Mouse (Mus musculus) lung, embryonic 16.5 days (tissue): ENCODE measurements around the gene Sirt6. TPM values are rescaled to one million over a fixed set of nuclear protein-coding genes. Genes with fewer than 3 reads are reported as not detected.

ENCODE experiments used
- ATAC-seq: fragments of 200-750 bp; cut with Nextera tagmentation; 2 replicates; pipeline ENCODE4 v1.8.0; 2017; ENCODE audit warnings: low read depth, mild to moderate bottlenecking, moderate library complexity
- H3K27ac ChIP-seq: fragments of 300-500 bp; sonication (generic); 2 replicates; pipeline ENCODE4 v1.5.1; 2014; ENCODE audit warnings: mild to moderate bottlenecking, control low read depth, low read length
- H3K27me3 ChIP-seq: fragments of 300-500 bp; sonication (generic); 2 replicates; pipeline ENCODE4 v1.6.1; 2014; ENCODE audit warnings: low read depth, low read length, mixed read lengths; ENCODE audit not compliant: control insufficient read depth, insufficient read depth
- H3K36me3 ChIP-seq: fragments of 300-500 bp; sonication (generic); 2 replicates; pipeline ENCODE4 v1.6.1; 2014; ENCODE audit warnings: low read length; ENCODE audit not compliant: control insufficient read depth, insufficient read depth
- H3K4me1 ChIP-seq: fragments of 300-500 bp; sonication (generic); replicated peaks from 2 replicates; pipeline ENCODE4 v1.6.1; 2014; ENCODE audit warnings: low read length, mixed read lengths; ENCODE audit not compliant: control insufficient read depth, insufficient read depth
- H3K4me2 ChIP-seq: fragments of 300-500 bp; sonication (generic); 2 replicates; pipeline ENCODE4 v1.6.1; 2014; ENCODE audit warnings: low read depth, low read length, control low read depth
- H3K4me3 ChIP-seq: fragments of 300-500 bp; sonication (generic); 2 replicates; pipeline ENCODE4 v1.5.1; 2014; ENCODE audit warnings: mild to moderate bottlenecking, low read length, control low read depth
- H3K9ac ChIP-seq: fragments of 300-500 bp; sonication (generic); 2 replicates; pipeline ENCODE4 v1.6.1; 2014; ENCODE audit warnings: low read length, control low read depth
- H3K9me3 ChIP-seq: fragments of 300-500 bp; sonication (generic); 2 replicates; pipeline ENCODE4 v1.6.1; 2016; ENCODE audit warnings: low read length; ENCODE audit not compliant: control insufficient read depth
- WGBS: fragments of 180-500 bp; shearing (Covaris S2); extraction: QIAGEN DNeasy Blood & Tissue Kit; methylation state at CpG from one replicate; pipeline ENCODE4 v1.1.7; 2014; 5-methylcytosine and 5-hydroxymethylcytosine counted together
- polyA plus RNA-seq: library from polyadenylated mRNA; unstranded; fragments of >200 nt; fragmentation: Nextera tagmentation; extraction: Ambion mirVana; gene quantifications from 2 replicates; pipeline ENCODE4 v1.2.1, GENCODE M21; 2015

Gene Sirt6
- polyA plus RNA-seq, 1 experiment from 2014 or later, result 40.0 TPM

GRCm38 (mm10) chr10:81605974-81606751 is 21.4 kb downstream of the Sirt6 start, which contains the start of gene BC025920:
Gene BC025920, plus strand, starts transcription at chr10:81606270.
- no peaks in the 10 kb centered on the region for H3K36me3 ChIP-seq
- ATAC-seq, result peak; percentile 90
- peak within 1 kb of the TSS; percentile 91 for H3K27ac ChIP-seq
- H3K4me3 ChIP-seq, result peak within 1 kb of the TSS; percentile 58
- no peaks in the 10 kb centered on the region for H3K9me3 ChIP-seq
- peak within 1 kb of the TSS; percentile 66 for H3K9ac ChIP-seq
- peaks cover 19% of the 10 kb centered on the region for H3K4me1 ChIP-seq
- H3K4me2 ChIP-seq, result peak within 1 kb of the TSS; percentile 69
- WGBS, result under 1% methylated on average over 39 of the region's 39 CpGs
- no peaks in the 10 kb centered on the region for H3K27me3 ChIP-seq

GRCm38 (mm10) chr10:81605666-81605973 is 22.0 kb downstream of the Sirt6 start:
- peak overlapping the region; percentile 67 for H3K4me2 ChIP-seq
- peak overlapping the region; percentile 91 for H3K27ac ChIP-seq
- H3K9ac ChIP-seq, result peak overlapping the region; percentile 66
- no peaks in the 10 kb centered on the region for H3K9me3 ChIP-seq
- peak overlapping the region; percentile 53 for H3K4me3 ChIP-seq
- H3K4me1 ChIP-seq, result peaks cover 21% of the 10 kb centered on the region
- no peaks in the 10 kb centered on the region for H3K36me3 ChIP-seq
- H3K27me3 ChIP-seq, result no peaks in the 10 kb centered on the region
- ATAC-seq, result 0 out of 2 replicates have a peak, but pooled peaks have one; percentile 3
- 2% methylated on average over 14 of the region's 14 CpGs for WGBS

- peaks cover 24% of the 10 kb centered on the region for H3K4me1 ChIP-seq
- ATAC-seq, result peak; percentile 50
These were observed 22.5 kb downstream of the Sirt6 start for GRCm38 (mm10) chr10:81604968-81605665.

GRCm38 (mm10) chr10:81604019-81604967 is 23.3 kb downstream of the Sirt6 start:
- Histone ChIP-seq H3K4me2 (peak overlapping the region; percentile 35), H3K27ac (no peak overlapping the region), H3K27me3 (no peaks in the 10 kb centered on the region), H3K4me3 (peak overlapping the region; percentile 0; the same call in 1 of the 2 replicates), H3K36me3 (no peaks in the 10 kb centered on the region), H3K9ac (peak overlapping the region; percentile 56), H3K9me3 (no peaks in the 10 kb centered on the region), H3K4me1 (peaks cover 31% of the 10 kb centered on the region)
- ATAC-seq, result 0 out of 2 replicates have a peak, but pooled peaks have one; percentile 0
- 78% methylated on average over 12 of the region's 12 CpGs for WGBS

More at GRCm38 (mm10) chr10:81604968-81605665, 22.5 kb downstream of the Sirt6 start:
- Histone ChIP-seq H3K9me3 (no peaks in the 10 kb centered on the region), H3K9ac (peak overlapping the region; percentile 66), H3K4me2 (peak overlapping the region; percentile 67), H3K36me3 (no peaks in the 10 kb centered on the region), H3K27ac (peak overlapping the region; percentile 91), H3K4me3 (peak overlapping the region; percentile 53), H3K27me3 (no peaks in the 10 kb centered on the region)
- 18% methylated on average over 29 of the region's 29 CpGs for WGBS

- WGBS, result 11% methylated on average over 4 of the region's 4 CpGs
- Histone ChIP-seq H3K36me3 (no peaks in the 10 kb centered on the region), H3K27ac (0 out of 2 replicates have a peak overlapping the region, but pooled peaks have one; percentile 10), H3K9ac (no peak overlapping the region), H3K4me2 (no peak overlapping the region), H3K4me1 (peaks cover 35% of the 10 kb centered on the region), H3K4me3 (no peak overlapping the region), H3K27me3 (no peaks in the 10 kb centered on the region), H3K9me3 (no peaks in the 10 kb centered on the region)
- no peak for ATAC-seq
These were observed 24.9 kb downstream of the Sirt6 start for GRCm38 (mm10) chr10:81602741-81603151.

GRCm38 (mm10) chr10:81601396-81601905 is 26.1 kb downstream of the Sirt6 start:
- 0 out of 2 replicates have a peak overlapping the region, but pooled peaks have one; percentile 16 for H3K4me3 ChIP-seq
- H3K4me1 ChIP-seq, result peaks cover 44% of the 10 kb centered on the region
- ATAC-seq, result no peak
- H3K36me3 ChIP-seq, result no peaks in the 10 kb centered on the region
- H3K9ac ChIP-seq, result peak overlapping the region; percentile 41
- WGBS, result 22% methylated on average over 7 of the region's 7 CpGs
- H3K4me2 ChIP-seq, result peak overlapping the region; percentile 60
- H3K27ac ChIP-seq, result peak overlapping the region; percentile 48
- H3K27me3 ChIP-seq, result no peaks in the 10 kb centered on the region
- no peaks in the 10 kb centered on the region for H3K9me3 ChIP-seq

- H3K27me3 ChIP-seq, result no peaks in the 10 kb centered on the region
- peak within 1 kb of the TSS; percentile 60 for H3K4me2 ChIP-seq
- peak; percentile 85 for ATAC-seq
- H3K9me3 ChIP-seq, result no peaks in the 10 kb centered on the region
- H3K4me1 ChIP-seq, result peaks cover 51% of the 10 kb centered on the region
- under 1% methylated on average over 28 of the region's 28 CpGs for WGBS
- H3K4me3 ChIP-seq, result peak within 1 kb of the TSS; percentile 30
- peak within 1 kb of the TSS; percentile 63 for H3K27ac ChIP-seq
- peak within 1 kb of the TSS; percentile 41 for H3K9ac ChIP-seq
- H3K36me3 ChIP-seq, result no peaks in the 10 kb centered on the region
These were observed 26.8 kb downstream of the Sirt6 start, which contains the start of gene Tle6 for GRCm38 (mm10) chr10:81600738-81601203. Gene Tle6, minus strand, starts transcription at chr10:81601073.

- WGBS, result 54% methylated on average over 10 of the region's 10 CpGs
- Histone ChIP-seq H3K9ac (no peak overlapping the region), H3K36me3 (no peaks in the 10 kb centered on the region), H3K4me2 (no peak overlapping the region), H3K9me3 (no peaks in the 10 kb centered on the region), H3K27me3 (peaks cover 3% of the 10 kb centered on the region; the same call in 1 of the 2 replicates), H3K4me1 (peaks cover 56% of the 10 kb centered on the region), H3K4me3 (no peak overlapping the region), H3K27ac (peak overlapping the region; percentile 63)
- ATAC-seq, result no peak
These were observed 27.5 kb downstream of the Sirt6 start for GRCm38 (mm10) chr10:81600096-81600495.
